Mouse (Mus musculus): ENCODE data around the gene Baiap2l2. TPM values are rescaled to one million over a fixed set of nuclear protein-coding genes. Genes with fewer than 3 reads are reported as not detected.
A peak's percentile ranks its signal among the peaks of the same experiment; 100 is the strongest.

The Baiap2l2 gene
- polyA plus RNA-seq, 1 experiment from 2014 or later, result 1.9 TPM

GRCm38 (mm10) chr15:79252580-79252979 lies 32.8 kb downstream of the Baiap2l2 start:
- peaks cover 6% of the 10 kb centered on the region for H3K4me1 ChIP-seq (ENCODE audit: control insufficient read depth, insufficient read depth, low read length)
- ATAC-seq (replicated peaks; ENCODE audit: insufficient number of reproducible peaks, low FRiP score, low TSS enrichment, low read depth) (no peak), DNase-seq (ENCODE audit: low spot score) (peak; percentile 10)
- H3K27ac ChIP-seq (replicated peaks; ENCODE audit: low read depth, low read length), result no peak overlapping the region
- H3K9ac ChIP-seq (replicated peaks; ENCODE audit: low read length), result peak overlapping the region; percentile 63
- H3K4me2 ChIP-seq (ENCODE audit: low read depth, low read length), result peak overlapping the region; percentile 67
- 35% methylated on average over 24 of the region's 24 CpGs for WGBS
- peak overlapping the region; percentile 33 for H3K4me3 ChIP-seq (ENCODE audit: low read depth, low read length)
- peaks cover 22% of the 10 kb centered on the region for H3K27me3 ChIP-seq (ENCODE audit: control insufficient read depth, insufficient read depth, low read length)
- no peaks in the 10 kb centered on the region; the same call in 1 of the 2 replicates for H3K36me3 ChIP-seq (replicated peaks; ENCODE audit: control insufficient read depth, insufficient read depth, low read depth, low read length)
- H3K9me3 ChIP-seq (replicated peaks; ENCODE audit: control insufficient read depth, low read length), result no peaks in the 10 kb centered on the region

- Histone ChIP-seq H3K4me2 (ENCODE audit: low read depth, low read length) (peak overlapping the region; percentile 67), H3K27ac (replicated peaks; ENCODE audit: low read depth, low read length) (no peak overlapping the region), H3K9ac (replicated peaks; ENCODE audit: low read length) (peak overlapping the region; percentile 63), H3K36me3 (replicated peaks; ENCODE audit: control insufficient read depth, insufficient read depth, low read depth, low read length) (no peaks in the 10 kb centered on the region; the same call in 1 of the 2 replicates), H3K4me3 (ENCODE audit: low read depth, low read length) (peak overlapping the region; percentile 33), H3K4me1 (ENCODE audit: control insufficient read depth, insufficient read depth, low read length) (peaks cover 6% of the 10 kb centered on the region), H3K27me3 (ENCODE audit: control insufficient read depth, insufficient read depth, low read length) (peaks cover 22% of the 10 kb centered on the region), H3K9me3 (replicated peaks; ENCODE audit: control insufficient read depth, low read length) (no peaks in the 10 kb centered on the region)
- DNase-seq (ENCODE audit: low spot score), result peak; percentile 52
- ATAC-seq (replicated peaks; ENCODE audit: insufficient number of reproducible peaks, low FRiP score, low TSS enrichment, low read depth), result no peak
- 3% methylated on average over 60 of the region's 61 CpGs for WGBS
Measured at GRCm38 (mm10) chr15:79251781-79252491, 33.4 kb downstream of the Baiap2l2 start.

- Histone ChIP-seq H3K27ac (replicated peaks; ENCODE audit: low read depth, low read length) (no peak overlapping the region), H3K4me3 (ENCODE audit: low read depth, low read length) (no peak overlapping the region), H3K4me1 (ENCODE audit: control insufficient read depth, insufficient read depth, low read length) (peaks cover 6% of the 10 kb centered on the region), H3K36me3 (replicated peaks; ENCODE audit: control insufficient read depth, insufficient read depth, low read depth, low read length) (no peaks in the 10 kb centered on the region; the same call in 1 of the 2 replicates), H3K9me3 (replicated peaks; ENCODE audit: control insufficient read depth, low read length) (no peaks in the 10 kb centered on the region), H3K27me3 (ENCODE audit: control insufficient read depth, insufficient read depth, low read length) (peaks cover 22% of the 10 kb centered on the region), H3K4me2 (ENCODE audit: low read depth, low read length) (no peak overlapping the region), H3K9ac (replicated peaks; ENCODE audit: low read length) (no peak overlapping the region)
- ATAC-seq (replicated peaks; ENCODE audit: insufficient number of reproducible peaks, low FRiP score, low TSS enrichment, low read depth), result no peak
- 45% methylated on average over 7 of the region's 7 CpGs for WGBS
- DNase-seq (ENCODE audit: low spot score), result no peak
Measured at GRCm38 (mm10) chr15:79251168-79251567, 34.2 kb downstream of the Baiap2l2 start.

- Histone ChIP-seq H3K4me1 (ENCODE audit: control insufficient read depth, insufficient read depth, low read length) (peaks cover 6% of the 10 kb centered on the region), H3K27ac (replicated peaks; ENCODE audit: low read depth, low read length) (no peak overlapping the region), H3K36me3 (replicated peaks; ENCODE audit: control insufficient read depth, insufficient read depth, low read depth, low read length) (no peaks in the 10 kb centered on the region; the same call in 1 of the 2 replicates), H3K4me3 (ENCODE audit: low read depth, low read length) (no peak overlapping the region), H3K9me3 (replicated peaks; ENCODE audit: control insufficient read depth, low read length) (no peaks in the 10 kb centered on the region), H3K9ac (replicated peaks; ENCODE audit: low read length) (no peak overlapping the region), H3K27me3 (ENCODE audit: control insufficient read depth, insufficient read depth, low read length) (peaks cover 22% of the 10 kb centered on the region), H3K4me2 (ENCODE audit: low read depth, low read length) (no peak overlapping the region)
- WGBS, result 85% methylated on average over 2 of the region's 2 CpGs
- DNase-seq (ENCODE audit: low spot score), result no peak
- ATAC-seq (replicated peaks; ENCODE audit: insufficient number of reproducible peaks, low FRiP score, low TSS enrichment, low read depth), result no peak
Measured at GRCm38 (mm10) chr15:79250236-79250635, 35.1 kb downstream of the Baiap2l2 start.

GRCm38 (mm10) chr15:79245321-79245720 lies 40.0 kb downstream of the Baiap2l2 start:
- ATAC-seq (replicated peaks; ENCODE audit: insufficient number of reproducible peaks, low FRiP score, low TSS enrichment, low read depth), result no peak
- no peak overlapping the region for H3K9ac ChIP-seq (replicated peaks; ENCODE audit: low read length)
- no peak overlapping the region for H3K27ac ChIP-seq (replicated peaks; ENCODE audit: low read depth, low read length)
- no peaks in the 10 kb centered on the region; the same call in 1 of the 2 replicates for H3K36me3 ChIP-seq (replicated peaks; ENCODE audit: control insufficient read depth, insufficient read depth, low read depth, low read length)
- WGBS, result 90% methylated on average over 3 of the region's 3 CpGs
- no peaks in the 10 kb centered on the region for H3K9me3 ChIP-seq (replicated peaks; ENCODE audit: control insufficient read depth, low read length)
- H3K4me1 ChIP-seq (ENCODE audit: control insufficient read depth, insufficient read depth, low read length), result no peaks in the 10 kb centered on the region
- no peaks in the 10 kb centered on the region for H3K27me3 ChIP-seq (ENCODE audit: control insufficient read depth, insufficient read depth, low read length)
- H3K4me3 ChIP-seq (ENCODE audit: low read depth, low read length), result no peak overlapping the region
- no peak overlapping the region for H3K4me2 ChIP-seq (ENCODE audit: low read depth, low read length)
- no peak for DNase-seq (ENCODE audit: low spot score)

GRCm38 (mm10) chr15:79244071-79244893 lies 41.1 kb downstream of the Baiap2l2 start:
- Histone ChIP-seq H3K27me3 (ENCODE audit: control insufficient read depth, insufficient read depth, low read length) (no peaks in the 10 kb centered on the region), H3K27ac (replicated peaks; ENCODE audit: low read depth, low read length) (no peak overlapping the region), H3K36me3 (replicated peaks; ENCODE audit: control insufficient read depth, insufficient read depth, low read depth, low read length) (no peaks in the 10 kb centered on the region; the same call in 1 of the 2 replicates), H3K9me3 (replicated peaks; ENCODE audit: control insufficient read depth, low read length) (no peaks in the 10 kb centered on the region), H3K9ac (replicated peaks; ENCODE audit: low read length) (no peak overlapping the region), H3K4me2 (ENCODE audit: low read depth, low read length) (no peak overlapping the region), H3K4me1 (ENCODE audit: control insufficient read depth, insufficient read depth, low read length) (no peaks in the 10 kb centered on the region), H3K4me3 (ENCODE audit: low read depth, low read length) (no peak overlapping the region)
- WGBS, result 63% methylated on average over 7 of the region's 7 CpGs
- ATAC-seq (replicated peaks; ENCODE audit: insufficient number of reproducible peaks, low FRiP score, low TSS enrichment, low read depth), result no peak
- no peak for DNase-seq (ENCODE audit: low spot score)

GRCm38 (mm10) chr15:79243234-79244042 lies 41.9 kb downstream of the Baiap2l2 start:
- no peaks in the 10 kb centered on the region for H3K4me1 ChIP-seq (ENCODE audit: control insufficient read depth, insufficient read depth, low read length)
- 28% methylated on average over 10 of the region's 10 CpGs for WGBS
- peak; percentile 95 for DNase-seq (ENCODE audit: low spot score)
- H3K4me3 ChIP-seq (ENCODE audit: low read depth, low read length), result no peak overlapping the region
- H3K9ac ChIP-seq (replicated peaks; ENCODE audit: low read length), result no peak overlapping the region
- no peaks in the 10 kb centered on the region for H3K9me3 ChIP-seq (replicated peaks; ENCODE audit: control insufficient read depth, low read length)
- H3K36me3 ChIP-seq (replicated peaks; ENCODE audit: control insufficient read depth, insufficient read depth, low read depth, low read length), result no peaks in the 10 kb centered on the region; the same call in 1 of the 2 replicates
- H3K27me3 ChIP-seq (ENCODE audit: control insufficient read depth, insufficient read depth, low read length), result no peaks in the 10 kb centered on the region
- no peak overlapping the region for H3K4me2 ChIP-seq (ENCODE audit: low read depth, low read length)
- no peak overlapping the region for H3K27ac ChIP-seq (replicated peaks; ENCODE audit: low read depth, low read length)
- ATAC-seq (replicated peaks; ENCODE audit: insufficient number of reproducible peaks, low FRiP score, low TSS enrichment, low read depth), result peak; percentile 97

Data from embryonic facial prominence, embryonic 11.5 days (tissue).